Mouse (Mus musculus) adrenal gland, postnatal 36 days (tissue): ENCODE data around the gene Rab31. TPM values are rescaled to one million over a fixed set of nuclear protein-coding genes. Genes with fewer than 3 reads are reported as not detected.

Experiments used
- DNase-seq, 2 experiments: peaks; one replicate each; pipeline ENCODE4 v3.0.0; 2021; ENCODE audit warnings: mixed read lengths in 1 of 2
- total RNA-seq, 2 experiments: library from RNA; stranded (reverse); gene quantifications; 2 replicates each; pipeline ENCODE4 v1.2.3; 2021

Rab31 gene
- total RNA-seq, 2 experiments from 2014 or later, result 40.9 to 50.1 TPM

DNA sequence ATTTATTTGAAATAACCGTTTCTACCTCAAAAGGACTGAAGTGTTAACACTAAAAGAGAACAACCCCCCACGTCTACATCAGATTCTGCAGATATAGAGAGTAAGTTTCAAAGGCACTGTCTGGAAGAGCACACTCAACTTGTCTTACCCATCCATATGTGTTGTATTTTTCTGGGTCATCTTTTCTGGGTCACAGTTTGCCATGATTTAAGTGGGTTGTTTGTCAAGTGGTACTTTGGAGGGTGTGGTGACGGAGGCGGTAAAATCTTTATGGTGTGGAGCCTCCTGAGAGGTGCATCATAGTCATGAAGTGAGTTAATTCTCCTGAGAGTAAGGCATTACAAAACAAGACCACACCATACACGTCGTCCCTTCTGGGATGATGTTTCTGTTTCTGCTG lies 147.0 kb downstream of the Rab31 start:
- DNase-seq, result no peak

DNA sequence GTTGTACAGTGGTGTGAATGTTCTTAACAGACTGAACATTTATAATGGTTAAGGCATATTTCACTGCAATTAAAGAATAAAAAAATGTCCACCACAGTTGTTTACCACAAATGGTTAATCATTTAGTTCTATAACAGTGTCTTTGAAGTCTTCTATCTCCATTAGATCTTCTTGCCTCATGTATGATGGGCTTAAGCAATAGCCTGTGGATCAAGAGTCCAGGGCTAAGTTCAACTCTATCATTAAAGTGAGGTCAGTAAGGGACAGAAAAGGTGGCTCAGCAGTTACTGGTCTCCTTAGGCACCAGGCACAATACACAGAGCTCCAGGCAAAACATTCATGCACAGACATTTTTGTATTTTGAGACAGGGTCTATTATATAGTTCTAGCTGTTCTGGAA lies 149.4 kb downstream of the Rab31 start:
- no peak for DNase-seq

- peak in 1 of 2 experiments; percentile 35 for DNase-seq
These were observed 154.1 kb downstream of the Rab31 start for GRCm38 (mm10) chr17:65618431-65618830.

DNA sequence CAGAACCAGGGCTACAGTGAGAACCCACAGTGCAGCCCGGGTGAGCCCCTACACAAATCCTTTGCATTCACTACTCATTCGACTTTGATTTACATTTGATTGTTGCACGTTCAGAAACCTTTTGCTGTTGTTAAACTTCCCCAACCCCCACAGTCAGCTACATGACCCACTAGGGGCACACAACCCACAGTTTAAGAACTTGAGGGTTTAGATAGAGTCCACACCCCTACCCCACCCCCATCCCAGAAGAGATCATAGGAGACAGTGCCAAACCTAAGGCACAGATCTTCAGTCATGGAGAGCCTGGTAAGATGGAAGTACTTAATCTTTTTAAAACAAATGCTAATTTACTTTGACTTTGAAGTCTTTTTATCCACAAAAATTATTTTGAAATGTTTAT lies 156.9 kb downstream of the Rab31 start:
- no peak for DNase-seq

DNA sequence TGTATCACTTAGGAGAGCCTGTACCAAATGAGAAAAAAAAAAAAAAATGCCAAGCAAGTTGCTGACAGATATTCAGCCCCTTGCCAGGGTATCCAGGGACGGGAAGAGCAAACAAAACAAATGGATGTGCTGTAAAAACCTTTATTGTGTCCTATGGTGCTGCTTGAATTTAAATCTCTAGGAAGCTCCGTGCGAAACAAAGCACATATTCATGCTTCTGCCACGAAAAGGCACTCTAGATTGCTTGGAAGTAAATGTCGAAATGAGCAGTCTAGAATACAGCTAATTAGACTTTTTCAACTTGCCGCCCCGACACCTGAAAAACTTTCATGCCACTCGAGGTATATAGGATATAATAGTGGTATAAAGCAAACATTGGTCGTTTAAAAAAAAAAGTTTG lies 158.1 kb downstream of the Rab31 start:
- no peak for DNase-seq

GRCm38 (mm10) chr17:65613463-65614412 lies 158.8 kb downstream of the Rab31 start, which contains the start of gene Vapa:
TSS of gene Vapa (minus strand) at chr17:65613555.
- DNase-seq, result peak; percentile 99 to 100

GRCm38 (mm10) chr17:65613142-65613462 lies 159.4 kb downstream of the Rab31 start:
- no peak for DNase-seq

DNA sequence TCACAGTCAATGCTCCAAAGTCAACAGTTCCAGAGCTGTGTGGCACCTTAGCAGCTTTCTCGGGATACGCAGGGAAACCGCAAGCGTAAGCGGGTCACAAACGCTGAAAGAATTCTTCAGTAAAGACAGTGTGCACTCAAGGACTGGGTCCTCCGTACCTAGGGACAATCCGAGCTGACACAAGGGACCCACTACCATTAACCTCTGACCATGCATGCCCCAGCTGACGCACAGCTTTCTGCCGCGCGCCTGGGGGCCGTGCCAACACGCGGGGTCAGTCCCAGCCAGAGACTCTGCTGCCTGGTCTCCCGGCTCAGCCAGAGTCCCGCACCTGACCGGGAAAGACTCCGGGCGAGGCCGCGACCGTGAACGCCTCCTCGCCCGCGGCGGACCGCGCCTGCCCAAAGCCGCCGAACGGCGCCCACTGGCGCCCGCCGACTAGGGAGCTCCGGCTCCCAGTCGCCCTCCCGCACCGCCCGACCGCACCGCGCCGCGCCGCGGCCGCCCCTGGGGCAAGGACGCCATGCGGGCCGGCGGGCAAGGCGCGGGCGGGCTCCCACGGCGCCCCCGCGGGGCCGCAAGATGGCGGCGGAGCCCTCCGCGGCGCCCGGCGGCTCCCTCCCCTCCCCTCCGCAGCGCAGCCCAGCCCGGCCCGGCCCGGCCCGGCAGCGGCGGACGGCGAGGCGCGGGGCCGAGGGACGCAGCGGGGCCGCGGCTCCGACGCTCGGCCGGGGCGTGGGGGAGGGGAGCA lies 160.0 kb downstream of the Rab31 start:
- DNase-seq, result peak; percentile 62 to 75

DNA sequence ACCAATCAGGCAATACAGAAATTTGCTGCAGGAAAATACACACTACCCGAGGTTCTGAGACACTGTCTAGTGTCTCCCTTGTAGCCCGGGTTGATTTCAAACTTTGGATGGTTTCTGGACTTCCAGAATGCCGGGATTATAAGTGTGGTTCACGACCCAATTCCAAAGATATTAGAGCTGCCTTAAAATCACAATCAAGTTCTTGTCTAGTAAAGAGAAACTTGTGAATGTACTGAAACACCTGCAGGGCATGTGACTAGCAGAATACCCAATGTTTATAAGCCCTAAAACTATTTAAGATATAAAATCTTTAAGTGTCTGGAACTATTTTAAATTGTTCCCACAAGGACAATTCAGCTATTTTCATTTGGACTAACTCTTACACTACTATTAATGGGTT lies 160.8 kb downstream of the Rab31 start:
- no peak for DNase-seq

DNA sequence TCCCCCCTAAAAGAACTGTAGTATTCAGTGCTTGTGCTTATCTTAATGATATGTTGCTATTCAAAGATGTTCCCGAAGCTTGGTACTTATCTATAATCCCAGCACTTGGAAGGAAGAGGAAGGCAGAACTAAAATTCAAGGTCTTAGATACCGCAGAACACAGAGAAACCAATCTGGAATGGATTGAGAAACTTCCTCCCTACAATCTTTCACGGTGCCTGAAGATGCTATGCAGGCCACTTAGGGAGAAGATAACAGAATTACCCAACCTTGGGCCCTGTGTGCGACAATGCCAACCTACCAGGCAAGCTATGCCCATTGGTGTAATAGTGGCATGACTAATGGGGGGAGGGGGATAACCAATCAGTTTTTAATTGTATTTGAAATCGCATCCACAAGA lies 163.8 kb downstream of the Rab31 start:
- no peak for DNase-seq

- no peak for DNase-seq
These were observed 164.3 kb downstream of the Rab31 start for GRCm38 (mm10) chr17:65608312-65608687.

GRCm38 (mm10) chr17:65607574-65608311 lies 164.8 kb downstream of the Rab31 start:
- peak in 1 of 2 experiments; percentile 25 for DNase-seq

- no peak for DNase-seq
These were observed 166.5 kb downstream of the Rab31 start for GRCm38 (mm10) chr17:65606014-65606413.

DNA sequence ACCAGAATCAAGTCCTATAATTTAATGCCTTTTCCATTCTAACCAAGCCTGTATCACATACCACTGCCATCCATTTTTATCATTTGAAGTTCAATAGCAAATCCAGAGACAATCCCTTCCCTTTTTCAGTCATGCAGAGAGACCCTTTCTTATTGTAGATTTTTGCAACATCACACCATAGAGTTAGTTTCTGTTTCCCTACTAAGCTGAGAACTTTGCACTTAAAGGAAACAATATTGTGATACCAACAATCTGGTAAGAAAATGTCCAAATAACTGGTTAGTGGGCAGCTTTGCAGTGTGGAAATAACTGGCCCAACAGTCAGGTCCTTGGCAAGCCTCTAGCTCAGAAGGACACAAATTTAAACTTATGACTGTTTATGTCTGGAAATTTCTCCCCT lies 167.7 kb downstream of the Rab31 start:
- DNase-seq, result no peak

- no peak for DNase-seq
These were observed 168.2 kb downstream of the Rab31 start for GRCm38 (mm10) chr17:65604315-65604714.

Other genes with a start within 250 kb of the Rab31 start
- gene Tmem232, start 232.0 kb downstream of the Rab31 start, total RNA-seq, result not detected
- gene Vapa, start 159.2 kb downstream of the Rab31 start, total RNA-seq, result 100 to 1,000 TPM; 162 to 182 TPM
- 10 to 100 TPM in 1 of 2 experiments, 1 to 10 TPM in 1; 8.8 to 38.2 TPM for gene Txndc2, start 130.6 kb downstream of the Rab31 start, total RNA-seq
- 10 to 100 TPM; 67.6 to 72.7 TPM for gene Ppp4r1, start 9.8 kb upstream of the Rab31 start, total RNA-seq
- gene Ralbp1, start 113.0 kb upstream of the Rab31 start, total RNA-seq, result 10 to 100 TPM; 41.4 to 61.4 TPM
- 100 to 1,000 TPM; 111 to 124 TPM for gene Twsg1, start 178.5 kb upstream of the Rab31 start, total RNA-seq